Mouse (Mus musculus): Measurements from ENCODE around the gene Rpl38. TPM values are rescaled to one million over a fixed set of nuclear protein-coding genes. Genes with fewer than 3 reads are reported as not detected.
"Not testable (repeated sequence)": the region's sequence is repeated elsewhere in the genome, so short reads cannot be mapped to it uniquely, and the experiment has no call there.

Gene Rpl38
- polyA plus RNA-seq, 1 experiment from 2014 or later, result 977 TPM

DNA sequence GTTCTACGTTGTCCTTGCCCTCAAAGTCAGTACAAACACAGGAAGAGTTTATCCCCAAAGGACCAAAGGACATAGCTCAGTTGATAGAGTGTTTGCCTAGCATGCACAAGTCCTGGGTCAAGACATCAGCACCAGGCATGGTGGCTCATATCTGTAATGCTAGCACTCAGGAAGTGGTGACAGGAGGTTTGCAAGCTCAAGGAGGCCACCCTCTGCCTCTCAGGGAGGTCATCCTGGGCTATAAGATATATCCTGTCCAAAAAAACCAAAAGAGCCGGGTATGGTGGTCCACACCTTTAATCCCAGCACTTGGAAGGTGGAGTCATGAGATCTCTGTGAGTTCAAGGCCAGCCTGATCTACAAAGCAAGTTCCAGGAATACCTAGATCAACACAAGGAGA is 2.9 kb upstream of the Rpl38 start:
- H3K27me3 ChIP-seq (ENCODE audit: control insufficient read depth, insufficient read depth, low read length), result no peaks in the 10 kb centered on the region
- no peak overlapping the region for H3K4me3 ChIP-seq (ENCODE audit: low read depth, low read length)
- 83% methylated on average over 2 of the region's 2 CpGs for WGBS
- no peaks in the 10 kb centered on the region for H3K36me3 ChIP-seq (ENCODE audit: control insufficient read depth, insufficient read depth, low read length)
- H3K4me2 ChIP-seq, result no peak overlapping the region
- H3K9me3 ChIP-seq (ENCODE audit: control insufficient read depth, low read length), result no peaks in the 10 kb centered on the region
- H3K27ac ChIP-seq (ENCODE audit: low read depth, low read length), result no peak overlapping the region
- no peak for DNase-seq (ENCODE audit: low spot score, missing footprints)
- ATAC-seq (ENCODE audit: low FRiP score), result no peak
- peaks cover 13% of the 10 kb centered on the region for H3K4me1 ChIP-seq (ENCODE audit: control insufficient read depth, insufficient read depth, low read length)
- H3K9ac ChIP-seq (ENCODE audit: low read length), result no peak overlapping the region

DNA sequence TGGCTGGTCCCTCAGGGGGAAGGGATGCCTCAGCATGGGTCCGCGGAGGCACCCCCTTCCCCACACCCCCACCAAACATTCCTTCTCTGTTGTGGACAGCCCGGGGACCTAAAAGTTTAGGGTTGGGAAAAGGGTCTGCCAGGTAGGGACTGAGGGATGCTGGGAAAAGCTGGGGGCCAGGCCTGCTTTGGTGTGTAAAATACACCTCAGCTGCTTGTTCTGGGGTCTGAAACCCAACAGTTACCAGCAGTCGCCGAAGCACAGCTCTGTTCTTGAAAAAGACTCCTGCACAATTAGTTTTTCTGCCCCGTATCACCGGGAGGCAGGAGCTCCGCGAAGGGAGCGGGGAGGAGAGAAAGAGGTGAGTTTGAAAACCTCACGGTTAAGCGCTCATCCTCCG is 1.5 kb upstream of the Rpl38 start:
- Histone ChIP-seq H3K4me1 (ENCODE audit: control insufficient read depth, insufficient read depth, low read length) (peaks cover 13% of the 10 kb centered on the region), H3K4me2 (no peak overlapping the region), H3K27me3 (ENCODE audit: control insufficient read depth, insufficient read depth, low read length) (no peaks in the 10 kb centered on the region), H3K36me3 (ENCODE audit: control insufficient read depth, insufficient read depth, low read length) (peaks cover 12% of the 10 kb centered on the region), H3K9ac (ENCODE audit: low read length) (no peak overlapping the region), H3K4me3 (ENCODE audit: low read depth, low read length) (no peak overlapping the region), H3K27ac (ENCODE audit: low read depth, low read length) (no peak overlapping the region), H3K9me3 (ENCODE audit: control insufficient read depth, low read length) (no peaks in the 10 kb centered on the region)
- ATAC-seq (ENCODE audit: low FRiP score), result no peak
- no peak for DNase-seq (ENCODE audit: low spot score, missing footprints)
- 11% methylated on average over 13 of the region's 13 CpGs for WGBS

DNA sequence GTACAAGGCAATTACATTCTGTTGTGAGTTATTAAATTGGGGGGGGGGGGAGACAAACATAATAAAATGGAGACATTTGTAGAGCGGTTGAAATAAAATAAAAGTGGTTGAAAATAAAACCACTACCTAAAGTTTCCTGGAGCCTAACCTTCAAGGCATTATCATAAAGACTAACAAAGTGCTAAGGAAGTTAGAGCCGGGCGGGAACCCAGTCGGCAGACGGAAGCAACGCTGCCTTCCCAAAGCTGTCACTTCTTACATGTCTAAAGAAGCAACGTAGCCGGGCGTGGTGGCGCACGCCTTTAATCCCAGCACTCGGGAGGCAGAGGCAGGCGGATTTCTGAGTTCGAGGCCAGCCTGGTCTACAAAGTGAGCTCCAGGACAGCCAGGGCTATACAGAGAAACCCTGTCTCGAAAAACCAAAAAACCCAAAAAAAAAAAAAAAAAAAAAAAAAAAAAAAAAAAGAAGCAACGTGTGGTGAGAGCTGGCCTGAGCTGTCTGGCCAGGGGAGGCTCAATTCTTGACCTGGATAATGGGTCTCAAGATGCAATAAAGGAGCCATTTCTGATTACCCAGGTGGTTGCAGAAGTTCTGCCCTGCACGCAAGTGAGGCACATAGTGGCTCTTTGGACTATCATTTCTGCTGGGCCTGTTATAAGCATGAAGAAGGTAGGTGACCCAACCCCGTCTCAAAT is 940 bp upstream of the Rpl38 start:
- Histone ChIP-seq H3K4me3 (ENCODE audit: low read depth, low read length) (no peak overlapping the region), H3K4me1 (ENCODE audit: control insufficient read depth, insufficient read depth, low read length) (peaks cover 13% of the 10 kb centered on the region), H3K36me3 (ENCODE audit: control insufficient read depth, insufficient read depth, low read length) (peaks cover 13% of the 10 kb centered on the region), H3K9ac (ENCODE audit: low read length) (no peak overlapping the region), H3K27me3 (ENCODE audit: control insufficient read depth, insufficient read depth, low read length) (no peaks in the 10 kb centered on the region), H3K4me2 (no peak overlapping the region), H3K27ac (ENCODE audit: low read depth, low read length) (no peak overlapping the region), H3K9me3 (ENCODE audit: control insufficient read depth, low read length) (no peaks in the 10 kb centered on the region)
- no peak for DNase-seq (ENCODE audit: low spot score, missing footprints)
- WGBS, result 58% methylated on average over 16 of the region's 18 CpGs
- ATAC-seq (ENCODE audit: low FRiP score), result no peak

DNA sequence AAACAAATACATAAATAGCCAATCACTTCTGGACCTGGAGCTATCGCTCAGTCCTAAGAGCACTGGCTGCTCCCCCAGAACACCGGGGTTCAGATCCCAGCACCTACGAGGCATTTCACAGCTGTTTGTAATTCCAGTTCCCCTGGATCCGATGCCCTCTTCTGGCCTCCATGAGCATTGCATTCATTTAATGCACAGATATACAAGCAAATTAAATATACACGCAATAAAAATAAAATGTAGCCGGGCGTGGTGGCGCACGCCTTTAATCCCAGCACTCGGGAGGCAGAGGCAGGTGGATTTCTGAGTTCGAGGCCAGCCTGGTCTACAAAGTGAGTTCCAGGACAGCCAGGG is 415 bp upstream of the Rpl38 start:
- H3K4me3 ChIP-seq (ENCODE audit: low read depth, low read length); H3K27ac ChIP-seq (ENCODE audit: low read depth, low read length); H3K9ac ChIP-seq (ENCODE audit: low read length); H3K27me3 ChIP-seq (ENCODE audit: control insufficient read depth, insufficient read depth, low read length); H3K4me2 ChIP-seq; H3K9me3 ChIP-seq (ENCODE audit: control insufficient read depth, low read length); DNase-seq (ENCODE audit: low spot score, missing footprints): not testable (repeated sequence)
- H3K36me3 ChIP-seq (ENCODE audit: control insufficient read depth, insufficient read depth, low read length), result peaks cover 16% of the 10 kb centered on the region
- ATAC-seq (ENCODE audit: low FRiP score), result peak; percentile 41
- peaks cover 13% of the 10 kb centered on the region for H3K4me1 ChIP-seq (ENCODE audit: control insufficient read depth, insufficient read depth, low read length)
- 33% methylated on average over 11 of the region's 11 CpGs for WGBS

DNA sequence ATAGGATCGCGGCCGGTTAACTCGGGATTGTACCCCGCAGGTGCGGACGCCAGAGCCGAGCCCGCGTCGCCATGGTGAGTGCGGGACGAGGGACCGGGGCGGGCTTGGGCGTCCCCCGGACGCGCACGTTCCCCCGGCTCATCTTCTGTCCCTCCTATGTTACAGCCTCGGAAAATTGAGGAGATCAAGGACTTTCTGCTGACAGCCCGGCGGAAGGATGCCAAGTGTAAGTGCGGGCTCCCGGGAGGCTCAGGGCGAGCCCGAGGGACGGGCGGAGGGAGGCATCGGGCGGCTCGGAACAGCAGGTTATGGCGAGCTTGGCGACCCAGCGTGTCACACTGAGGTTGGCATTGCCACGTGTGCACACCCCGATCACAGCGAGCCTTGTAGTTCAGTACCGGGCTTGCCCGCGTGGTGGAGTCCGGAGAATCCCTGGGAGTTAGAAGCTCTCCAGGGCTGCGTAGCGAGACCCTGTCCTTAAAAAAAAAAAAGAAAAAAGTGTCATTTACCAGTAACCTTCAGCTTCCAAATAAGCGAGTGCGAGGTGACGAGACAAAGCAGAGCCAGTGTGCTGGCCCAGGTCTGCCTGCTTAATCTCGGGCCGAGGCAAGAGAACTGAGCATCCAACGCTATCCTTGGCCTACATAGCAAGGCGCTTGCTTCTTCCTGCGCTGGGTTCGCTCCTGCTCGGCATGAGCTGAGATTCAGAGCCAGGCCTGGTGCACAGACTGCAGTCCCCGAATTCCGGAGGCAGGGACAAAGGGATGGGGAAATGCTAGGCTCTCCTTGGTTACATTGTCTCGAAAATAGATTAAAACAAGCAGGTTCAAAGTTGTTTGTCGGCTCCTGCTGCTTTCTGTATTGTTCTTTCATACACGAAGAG is 658 bp downstream of the Rpl38 start:
- peak; percentile 97 for DNase-seq (ENCODE audit: low spot score, missing footprints)
- no peaks in the 10 kb centered on the region for H3K27me3 ChIP-seq (ENCODE audit: control insufficient read depth, insufficient read depth, low read length)
- H3K36me3 ChIP-seq (ENCODE audit: control insufficient read depth, insufficient read depth, low read length), result peaks cover 22% of the 10 kb centered on the region
- peak; percentile 78 for ATAC-seq (ENCODE audit: low FRiP score)
- H3K4me3 ChIP-seq (ENCODE audit: low read depth, low read length), result peak overlapping the region; percentile 78
- peak overlapping the region; percentile 94 for H3K4me2 ChIP-seq
- H3K9me3 ChIP-seq (ENCODE audit: control insufficient read depth, low read length), result no peaks in the 10 kb centered on the region
- peak overlapping the region; percentile 95 for H3K9ac ChIP-seq (ENCODE audit: low read length)
- H3K4me1 ChIP-seq (ENCODE audit: control insufficient read depth, insufficient read depth, low read length), result peaks cover 13% of the 10 kb centered on the region
- H3K27ac ChIP-seq (ENCODE audit: low read depth, low read length), result peak overlapping the region; percentile 79
- under 1% methylated on average over 57 of the region's 60 CpGs for WGBS

DNA sequence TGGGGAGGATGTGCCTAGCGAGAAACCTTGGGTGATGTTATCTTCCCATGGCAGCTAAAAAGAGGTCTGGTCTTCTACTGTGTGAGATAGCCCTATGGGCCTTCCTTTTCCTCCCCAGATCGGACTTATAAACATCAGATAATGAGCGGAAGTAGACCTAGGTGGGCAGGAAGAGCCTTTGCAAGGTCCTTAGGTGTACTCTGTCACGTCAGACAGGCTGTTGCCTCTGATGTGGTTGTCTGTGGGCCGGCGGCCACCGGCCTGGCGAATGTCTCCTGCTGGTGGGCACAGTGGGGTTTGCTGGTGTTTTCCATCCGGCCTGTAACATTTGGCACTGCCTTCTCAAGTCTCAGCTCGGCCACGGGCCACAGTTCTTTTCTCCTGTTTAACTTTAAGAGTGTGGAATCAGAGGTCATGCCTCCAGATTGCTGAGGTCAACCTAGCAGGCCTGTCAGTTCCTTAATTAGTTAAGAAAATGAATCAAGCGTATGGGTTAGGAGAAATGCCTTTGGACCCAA is 1.4 kb downstream of the Rpl38 start:
- Histone ChIP-seq H3K4me3 (ENCODE audit: low read depth, low read length) (peak overlapping the region; percentile 78), H3K9me3 (ENCODE audit: control insufficient read depth, low read length) (no peaks in the 10 kb centered on the region), H3K27me3 (ENCODE audit: control insufficient read depth, insufficient read depth, low read length) (no peaks in the 10 kb centered on the region), H3K4me2 (peak overlapping the region; percentile 94), H3K4me1 (ENCODE audit: control insufficient read depth, insufficient read depth, low read length) (peaks cover 13% of the 10 kb centered on the region), H3K36me3 (ENCODE audit: control insufficient read depth, insufficient read depth, low read length) (peaks cover 22% of the 10 kb centered on the region), H3K27ac (ENCODE audit: low read depth, low read length) (peak overlapping the region; percentile 79; the same call in 1 of the 2 replicates), H3K9ac (ENCODE audit: low read length) (peak overlapping the region; percentile 95)
- ATAC-seq (ENCODE audit: low FRiP score) (no peak), DNase-seq (ENCODE audit: low spot score, missing footprints) (no peak)
- WGBS, result 30% methylated on average over 12 of the region's 12 CpGs

DNA sequence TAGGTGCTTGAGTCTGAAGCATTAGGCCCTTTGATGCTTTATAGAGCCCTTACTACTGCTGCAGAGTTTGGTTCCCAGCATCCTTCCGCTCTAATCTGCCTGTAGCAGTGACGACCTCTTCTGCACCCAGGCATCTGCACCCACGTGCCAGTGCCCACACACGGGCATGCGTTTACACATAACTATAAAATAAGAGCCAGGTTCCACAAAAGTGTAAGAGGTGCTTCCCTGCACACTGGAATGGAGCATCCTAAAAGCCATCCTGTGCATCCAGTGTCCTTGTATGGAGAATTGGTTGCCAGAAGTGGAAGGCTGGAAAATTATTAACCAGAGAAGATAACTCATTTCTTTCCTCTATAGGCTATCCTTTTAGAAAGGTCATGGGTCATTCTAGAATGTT is 2.8 kb downstream of the Rpl38 start:
- Histone ChIP-seq H3K4me3 (ENCODE audit: low read depth, low read length) (no peak overlapping the region), H3K27me3 (ENCODE audit: control insufficient read depth, insufficient read depth, low read length) (no peaks in the 10 kb centered on the region), H3K4me2 (no peak overlapping the region), H3K36me3 (ENCODE audit: control insufficient read depth, insufficient read depth, low read length) (peaks cover 22% of the 10 kb centered on the region), H3K4me1 (ENCODE audit: control insufficient read depth, insufficient read depth, low read length) (peaks cover 18% of the 10 kb centered on the region), H3K9me3 (ENCODE audit: control insufficient read depth, low read length) (no peaks in the 10 kb centered on the region), H3K27ac (ENCODE audit: low read depth, low read length) (no peak overlapping the region), H3K9ac (ENCODE audit: low read length) (no peak overlapping the region)
- DNase-seq (ENCODE audit: low spot score, missing footprints) (no peak), ATAC-seq (ENCODE audit: low FRiP score) (no peak)
- 92% methylated on average over 5 of the region's 5 CpGs for WGBS

DNA sequence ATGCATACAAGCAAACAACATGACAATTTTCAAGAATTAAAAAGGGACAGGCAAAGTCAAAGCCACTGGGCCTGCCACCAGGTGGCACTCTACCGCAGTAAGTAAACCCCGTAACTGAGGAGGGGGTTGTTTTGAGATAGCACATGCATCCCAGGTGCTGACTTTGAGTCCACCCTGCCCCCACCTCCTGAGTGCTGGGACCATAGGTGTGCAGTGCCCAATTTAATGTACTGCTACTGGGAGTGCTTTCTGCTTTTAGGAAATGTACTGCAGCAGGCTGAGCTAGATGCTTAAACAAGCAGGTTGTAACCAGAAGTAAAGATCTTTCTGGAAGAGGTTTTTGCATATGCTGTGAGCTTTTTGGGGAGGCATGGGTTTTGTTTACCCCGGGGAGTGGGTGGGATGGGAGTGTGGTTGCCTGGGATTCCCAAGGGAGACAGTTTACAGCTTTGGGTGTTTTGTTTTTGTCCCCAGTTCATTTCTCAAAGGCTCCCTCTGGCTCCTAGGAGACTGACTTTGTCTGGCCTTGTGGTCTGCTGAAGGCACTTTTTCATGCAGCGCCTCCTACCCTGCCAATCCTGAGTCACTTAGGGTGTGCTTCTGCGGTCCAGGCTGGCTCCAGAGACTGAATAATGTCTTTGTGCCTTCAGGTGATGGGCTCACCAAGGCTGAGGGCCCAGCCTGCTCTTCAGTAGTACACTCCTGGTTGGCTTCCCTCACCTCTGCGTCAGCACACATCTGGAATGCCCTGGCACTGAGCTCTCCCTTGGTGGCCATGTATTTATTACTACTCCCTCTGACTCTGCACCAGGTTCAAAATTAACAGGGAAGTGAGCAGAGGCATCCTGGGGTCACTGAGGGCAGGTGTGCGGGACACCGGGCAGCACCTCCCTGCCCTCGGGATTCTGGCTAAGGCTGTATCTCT is 4.7 kb downstream of the Rpl38 start:
- H3K4me1 ChIP-seq (ENCODE audit: control insufficient read depth, insufficient read depth, low read length), result peaks cover 24% of the 10 kb centered on the region
- no peak overlapping the region for H3K4me3 ChIP-seq (ENCODE audit: low read depth, low read length)
- H3K27ac ChIP-seq (ENCODE audit: low read depth, low read length), result no peak overlapping the region

More for the DNA sequence above, 4.7 kb downstream of the Rpl38 start:
- ATAC-seq (ENCODE audit: low FRiP score), result no peak
- 63% methylated on average over 9 of the region's 9 CpGs for WGBS
- no peak overlapping the region for H3K9ac ChIP-seq (ENCODE audit: low read length)
- DNase-seq (ENCODE audit: low spot score, missing footprints), result peak; percentile 93
- H3K9me3 ChIP-seq (ENCODE audit: control insufficient read depth, low read length), result no peaks in the 10 kb centered on the region
- H3K4me2 ChIP-seq, result no peak overlapping the region
- H3K36me3 ChIP-seq (ENCODE audit: control insufficient read depth, insufficient read depth, low read length), result peaks cover 22% of the 10 kb centered on the region
- peaks cover 2% of the 10 kb centered on the region; the same call in 1 of the 2 replicates for H3K27me3 ChIP-seq (ENCODE audit: control insufficient read depth, insufficient read depth, low read length)

Measured in midbrain, embryonic 11.5 days (tissue).